Mouse (Mus musculus) midbrain, embryonic 11.5 days (tissue): ENCODE data around the gene Wfdc12. TPM values are rescaled to one million over a fixed set of nuclear protein-coding genes. Genes with fewer than 3 reads are reported as not detected.

Experiments
- ATAC-seq: fragments of 200-750 bp; cut with Nextera tagmentation; 2 replicates; pipeline ENCODE4 v1.8.0; 2017; ENCODE audit warnings: moderate TSS enrichment, moderate library complexity; ENCODE audit not compliant: low FRiP score
- DNase-seq: peaks from one replicate; pipeline ENCODE4 v3.0.0; 2015; ENCODE audit warnings: low spot score; ENCODE audit errors: missing footprints
- H3K27ac ChIP-seq: fragments of 300-500 bp; sonication (generic); 2 replicates; pipeline ENCODE4 v1.5.1; 2014; ENCODE audit warnings: low read depth, low read length
- H3K27me3 ChIP-seq: fragments of 300-500 bp; sonication (generic); 2 replicates; pipeline ENCODE4 v1.6.1; 2014; ENCODE audit warnings: mild to moderate bottlenecking, low read length, moderate library complexity, mixed read lengths; ENCODE audit not compliant: control insufficient read depth, insufficient read depth
- H3K36me3 ChIP-seq: fragments of 300-500 bp; sonication (generic); 2 replicates; pipeline ENCODE4 v1.6.1; 2014; ENCODE audit warnings: mild to moderate bottlenecking, low read length, moderate library complexity, mixed read lengths; ENCODE audit not compliant: control insufficient read depth, insufficient read depth
- H3K4me1 ChIP-seq: fragments of 300-500 bp; sonication (generic); 2 replicates; pipeline ENCODE4 v1.6.1; 2014; ENCODE audit warnings: low read length; ENCODE audit not compliant: control insufficient read depth, insufficient read depth
- H3K4me2 ChIP-seq: fragments of 300-500 bp; sonication (generic); 2 replicates; pipeline ENCODE4 v1.6.1; 2014; ENCODE audit warnings: mild to moderate bottlenecking, moderate library complexity
- H3K4me3 ChIP-seq: fragments of 300-500 bp; sonication (generic); 2 replicates; pipeline ENCODE4 v1.5.1; 2014; ENCODE audit warnings: low read depth, low read length
- H3K9ac ChIP-seq: fragments of 300-500 bp; sonication (generic); 2 replicates; pipeline ENCODE4 v1.6.1; 2014; ENCODE audit warnings: low read length
- H3K9me3 ChIP-seq: fragments of 300-500 bp; sonication (generic); 2 replicates; pipeline ENCODE4 v1.6.1; 2016; ENCODE audit warnings: low read length; ENCODE audit not compliant: control insufficient read depth
- whole genome bisulfite sequencing: fragments of 180-500 bp; shearing (Covaris S2); extraction: QIAGEN DNeasy Blood & Tissue Kit; methylation state at CpG from one replicate; pipeline ENCODE4 v1.1.7; 2014; 5-methylcytosine and 5-hydroxymethylcytosine counted together
- polyA plus RNA-seq: library from polyadenylated mRNA; unstranded; fragments of >200 nt; fragmentation: Nextera tagmentation; extraction: Ambion mirVana; gene quantifications from 2 replicates; pipeline ENCODE4 v1.2.1, GENCODE M21; 2014

Wfdc12 gene
- polyA plus RNA-seq, 1 experiment from 2014 or later, result not detected

GRCm38 (mm10) chr2:164183340-164183739 lies 7.1 kb downstream of the Wfdc12 start:
- no peak for ATAC-seq
- H3K9ac ChIP-seq, result no peak overlapping the region
- H3K27ac ChIP-seq, result no peak overlapping the region
- no peaks in the 10 kb centered on the region for H3K9me3 ChIP-seq
- no peak overlapping the region for H3K4me3 ChIP-seq
- WGBS, result 72% methylated on average over 9 of the region's 9 CpGs
- DNase-seq, result no peak
- no peak overlapping the region for H3K4me2 ChIP-seq
- H3K4me1 ChIP-seq, result peaks cover 3% of the 10 kb centered on the region; the same call in 1 of the 2 replicates
- no peaks in the 10 kb centered on the region for H3K36me3 ChIP-seq
- H3K27me3 ChIP-seq, result no peaks in the 10 kb centered on the region

- no peaks in the 10 kb centered on the region for H3K9me3 ChIP-seq
- 66% methylated on average over 7 of the region's 7 CpGs for WGBS
- no peak within 1 kb of the TSS for H3K27ac ChIP-seq
- ATAC-seq (no peak), DNase-seq (no peak)
- H3K4me3 ChIP-seq, result no peak within 1 kb of the TSS
- peaks cover 3% of the 10 kb centered on the region; the same call in 1 of the 2 replicates for H3K4me1 ChIP-seq
- no peaks in the 10 kb centered on the region for H3K36me3 ChIP-seq
- H3K27me3 ChIP-seq, result no peaks in the 10 kb centered on the region
- H3K4me2 ChIP-seq, result no peak within 1 kb of the TSS
- H3K9ac ChIP-seq, result no peak within 1 kb of the TSS
Measured at GRCm38 (mm10) chr2:164182692-164183255, 7.6 kb downstream of the Wfdc12 start, which contains the start of gene Wfdc5. Gene Wfdc5 (minus strand): TSS chr2:164182742.

GRCm38 (mm10) chr2:164180770-164181169 lies 9.6 kb downstream of the Wfdc12 start:
- no peaks in the 10 kb centered on the region for H3K36me3 ChIP-seq
- H3K9me3 ChIP-seq, result no peaks in the 10 kb centered on the region
- H3K4me1 ChIP-seq, result peaks cover 3% of the 10 kb centered on the region; the same call in 1 of the 2 replicates
- ATAC-seq (no peak), DNase-seq (no peak)
- 87% methylated on average over 4 of the region's 4 CpGs for WGBS
- no peak overlapping the region for H3K4me3 ChIP-seq
- H3K27me3 ChIP-seq, result no peaks in the 10 kb centered on the region
- H3K4me2 ChIP-seq, result no peak overlapping the region
- H3K27ac ChIP-seq, result no peak overlapping the region
- H3K9ac ChIP-seq, result no peak overlapping the region

GRCm38 (mm10) chr2:164180124-164180523 lies 10.3 kb downstream of the Wfdc12 start:
- Histone ChIP-seq H3K4me1 (peaks cover 3% of the 10 kb centered on the region; the same call in 1 of the 2 replicates), H3K4me2 (no peak overlapping the region), H3K9me3 (no peaks in the 10 kb centered on the region), H3K9ac (no peak overlapping the region), H3K27ac (no peak overlapping the region), H3K4me3 (no peak overlapping the region), H3K27me3 (no peaks in the 10 kb centered on the region), H3K36me3 (no peaks in the 10 kb centered on the region)
- 39% methylated on average over 3 of the region's 3 CpGs for WGBS
- no peak for DNase-seq
- ATAC-seq, result no peak

- 88% methylated on average over 5 of the region's 5 CpGs for WGBS
- Histone ChIP-seq H3K36me3 (no peaks in the 10 kb centered on the region), H3K4me1 (no peaks in the 10 kb centered on the region), H3K4me3 (no peak overlapping the region), H3K9ac (no peak overlapping the region), H3K4me2 (no peak overlapping the region), H3K9me3 (no peaks in the 10 kb centered on the region), H3K27ac (no peak overlapping the region), H3K27me3 (no peaks in the 10 kb centered on the region)
- ATAC-seq (no peak), DNase-seq (no peak)
Measured at GRCm38 (mm10) chr2:164177831-164178230, 12.6 kb downstream of the Wfdc12 start.

GRCm38 (mm10) chr2:164175850-164176249 lies 14.6 kb downstream of the Wfdc12 start:
- H3K27me3 ChIP-seq, result peaks cover 11% of the 10 kb centered on the region
- no peak overlapping the region for H3K9ac ChIP-seq
- H3K27ac ChIP-seq, result no peak overlapping the region
- H3K36me3 ChIP-seq, result no peaks in the 10 kb centered on the region
- 76% methylated on average over 3 of the region's 3 CpGs for WGBS
- H3K9me3 ChIP-seq, result no peaks in the 10 kb centered on the region
- no peak overlapping the region for H3K4me3 ChIP-seq
- H3K4me1 ChIP-seq, result peaks cover 3% of the 10 kb centered on the region
- H3K4me2 ChIP-seq, result no peak overlapping the region
- DNase-seq, result no peak
- no peak for ATAC-seq

- H3K4me3 ChIP-seq, result no peak overlapping the region
- no peaks in the 10 kb centered on the region for H3K36me3 ChIP-seq
- H3K4me1 ChIP-seq, result peaks cover 8% of the 10 kb centered on the region
- H3K27me3 ChIP-seq, result peaks cover 21% of the 10 kb centered on the region
- no peak for DNase-seq
- H3K9me3 ChIP-seq, result no peaks in the 10 kb centered on the region
- 79% methylated on average over 8 of the region's 8 CpGs for WGBS
- H3K9ac ChIP-seq, result no peak overlapping the region
- no peak for ATAC-seq
- no peak overlapping the region for H3K4me2 ChIP-seq
- no peak overlapping the region for H3K27ac ChIP-seq
Measured at GRCm38 (mm10) chr2:164174649-164175395, 15.6 kb downstream of the Wfdc12 start.

GRCm38 (mm10) chr2:164173394-164173793 lies 17.0 kb downstream of the Wfdc12 start:
- Histone ChIP-seq H3K36me3 (no peaks in the 10 kb centered on the region), H3K27me3 (peaks cover 36% of the 10 kb centered on the region), H3K4me1 (peaks cover 12% of the 10 kb centered on the region), H3K4me3 (no peak overlapping the region), H3K9me3 (no peaks in the 10 kb centered on the region), H3K4me2 (no peak overlapping the region), H3K9ac (no peak overlapping the region), H3K27ac (no peak overlapping the region)
- 77% methylated on average over 3 of the region's 3 CpGs for WGBS
- DNase-seq (no peak), ATAC-seq (no peak)

- 1% methylated on average over 25 of the region's 29 CpGs for WGBS
- H3K27ac ChIP-seq, result no peak within 1 kb of the TSS
- ATAC-seq (peak; percentile 54; the same call in 1 of the 2 replicates), DNase-seq (no peak)
- H3K36me3 ChIP-seq, result no peaks in the 10 kb centered on the region
- peak within 1 kb of the TSS; percentile 59 for H3K4me2 ChIP-seq
- peak within 1 kb of the TSS; percentile 45; the same call in 1 of the 2 replicates for H3K9ac ChIP-seq
- peak within 1 kb of the TSS; percentile 32 for H3K4me3 ChIP-seq
- H3K27me3 ChIP-seq, result peaks cover 55% of the 10 kb centered on the region
- H3K9me3 ChIP-seq, result no peaks in the 10 kb centered on the region
- peaks cover 14% of the 10 kb centered on the region for H3K4me1 ChIP-seq
Measured at GRCm38 (mm10) chr2:164170902-164171301, 19.5 kb downstream of the Wfdc12 start, which contains the start of gene Kcns1. Gene Kcns1 (minus strand): TSS chr2:164171113.
